Mouse (Mus musculus) bone marrow, adult 2 months (tissue): ENCODE measurements at regions not wholly inside any gene's neighbourhood (a gene's known extent, or its start where the extent isn't known, plus 50 kb on each side); places are given as distances from the start of the nearest gene placed in this dataset.

Experiments
- CTCF ChIP-seq: fragments of 200-500 bp; IDR thresholded peaks from 2 replicates; pipeline ENCODE4 v1.5.1; 2011; ENCODE audit warnings: low read length, control low read depth; ENCODE audit not compliant: control insufficient read depth, insufficient read depth
- POLR2A ChIP-seq: fragments of 200-500 bp; IDR thresholded peaks from 2 replicates; pipeline ENCODE4 v1.6.1; 2011; ENCODE audit warnings: low read depth, mild to moderate bottlenecking, control low read depth, low read length, borderline replicate concordance; ENCODE audit not compliant: control insufficient read depth

DNA sequence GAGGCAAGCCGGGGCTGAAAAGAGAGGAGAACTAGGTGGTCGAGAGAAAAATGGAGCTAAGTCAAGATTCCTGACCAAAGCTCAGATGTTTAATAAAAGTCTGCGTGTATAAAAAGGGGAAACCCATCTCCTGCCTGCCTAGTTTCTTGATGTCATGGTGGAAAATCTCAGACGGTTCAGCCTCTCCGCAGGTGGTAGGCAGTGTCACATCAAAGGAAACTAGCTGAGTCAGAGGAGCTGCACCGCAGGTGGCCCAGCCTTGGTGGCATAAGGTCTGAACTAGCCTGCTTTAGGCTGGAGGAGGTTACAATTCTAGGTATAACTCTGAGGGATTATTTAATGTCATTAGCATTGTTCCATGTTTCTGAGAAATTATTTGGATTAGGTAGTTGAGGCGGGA lies 177.0 kb upstream of the Agtr1b start:
- no peak for TF ChIP-seq POLR2A
- TF ChIP-seq CTCF, result no peak
